Mouse (Mus musculus) thymus, postnatal 4 days (tissue): ENCODE data around the gene Snd1.
"Not testable (repeated sequence)": the region's sequence is repeated elsewhere in the genome, so short reads cannot be mapped to it uniquely, and the experiment has no call there.

Source experiments
- DNase-seq: peaks from one replicate; pipeline ENCODE4 v3.0.0; 2021

Snd1 gene

DNA sequence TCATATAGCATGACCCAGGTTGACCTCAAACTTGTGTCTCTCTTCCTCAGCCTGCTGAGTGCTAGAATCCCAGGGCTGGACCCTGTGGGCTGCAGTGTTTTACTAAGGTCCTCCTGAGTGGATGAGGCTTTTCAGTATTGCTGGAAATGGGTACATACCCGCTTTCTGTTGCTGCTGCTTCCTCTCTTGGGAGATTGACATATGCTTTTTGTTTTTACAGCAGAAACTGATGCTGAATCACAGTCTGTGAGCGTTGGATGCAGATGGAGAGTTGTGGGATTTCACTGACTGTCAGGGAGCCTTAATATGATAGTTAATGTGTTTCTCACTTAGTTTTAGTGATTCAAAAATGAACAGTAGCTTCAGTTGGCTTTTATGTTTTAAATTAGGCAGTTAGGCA is 11.5 kb downstream of the Snd1 start:
- DNase-seq: no peak

DNA sequence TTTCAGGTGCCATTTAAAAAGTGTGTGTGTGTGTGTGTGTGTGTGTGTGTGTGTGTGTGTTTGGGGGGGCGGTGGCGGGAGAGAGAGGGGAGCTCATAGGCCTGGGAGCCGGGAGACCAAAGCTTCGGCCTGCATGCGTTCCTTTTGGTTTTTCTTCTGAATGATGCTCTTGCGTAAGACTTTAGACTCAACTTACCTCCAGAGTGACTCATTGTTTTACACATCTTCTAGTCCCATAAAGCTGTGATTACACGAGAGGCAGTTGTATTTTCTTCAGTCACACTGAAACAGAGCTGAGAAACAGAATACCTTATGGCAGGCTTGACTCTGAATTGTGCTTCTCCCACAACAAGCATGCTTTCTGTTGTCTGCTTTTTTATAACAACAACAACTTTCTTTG is 12.0 kb downstream of the Snd1 start:
- DNase-seq: no peak

DNA sequence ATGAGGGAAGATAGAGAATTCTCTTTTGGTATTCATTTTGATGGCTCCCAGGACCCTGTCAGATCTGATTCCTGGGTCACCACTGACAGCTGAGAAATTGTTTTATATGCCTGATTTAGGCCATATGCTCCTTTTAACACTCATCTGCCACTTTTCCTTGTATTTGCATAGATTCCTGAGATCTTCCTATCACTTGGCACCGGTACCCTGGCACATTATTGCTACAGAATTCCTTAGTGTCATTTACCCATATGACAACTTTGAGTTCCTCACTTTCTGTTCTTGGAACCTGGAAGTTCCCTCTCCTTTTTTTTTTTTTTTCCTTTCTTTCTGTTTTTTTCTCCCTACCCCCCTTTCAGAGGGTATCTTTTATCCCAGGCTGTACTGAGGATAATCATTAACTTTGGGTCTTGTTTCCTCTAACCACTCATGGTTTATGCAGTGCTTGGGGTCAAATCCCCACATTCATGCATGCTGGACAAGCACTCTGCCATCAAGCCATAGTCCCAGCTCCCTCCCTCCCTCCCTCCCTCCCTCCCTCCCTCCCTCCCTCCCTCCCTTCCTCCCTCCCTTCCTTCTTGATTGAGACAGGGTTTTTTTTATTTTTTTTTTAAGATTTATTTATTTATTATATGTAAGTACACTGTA is 13.4 kb downstream of the Snd1 start:
- no peak for DNase-seq

DNA sequence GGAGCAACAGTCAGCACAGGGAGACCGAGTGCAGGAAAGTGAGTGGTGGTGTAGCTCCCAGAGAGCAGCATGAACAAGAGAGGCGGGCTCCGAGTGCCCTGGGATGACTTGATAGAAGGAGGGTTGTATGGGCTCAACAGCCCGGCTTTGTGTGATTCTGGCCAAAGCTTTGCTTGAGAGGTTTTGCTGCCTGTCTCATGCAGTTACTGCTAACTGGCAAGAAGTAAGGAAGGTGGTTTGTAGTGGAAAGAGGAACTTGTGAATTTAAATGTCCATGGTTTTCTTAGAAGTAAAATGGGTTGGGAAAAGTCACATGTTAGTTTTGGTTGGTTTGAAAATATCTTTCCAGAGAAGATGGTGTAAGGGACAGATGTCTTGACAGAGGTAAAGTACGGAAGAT is 15.7 kb downstream of the Snd1 start:
- DNase-seq: no peak

DNA sequence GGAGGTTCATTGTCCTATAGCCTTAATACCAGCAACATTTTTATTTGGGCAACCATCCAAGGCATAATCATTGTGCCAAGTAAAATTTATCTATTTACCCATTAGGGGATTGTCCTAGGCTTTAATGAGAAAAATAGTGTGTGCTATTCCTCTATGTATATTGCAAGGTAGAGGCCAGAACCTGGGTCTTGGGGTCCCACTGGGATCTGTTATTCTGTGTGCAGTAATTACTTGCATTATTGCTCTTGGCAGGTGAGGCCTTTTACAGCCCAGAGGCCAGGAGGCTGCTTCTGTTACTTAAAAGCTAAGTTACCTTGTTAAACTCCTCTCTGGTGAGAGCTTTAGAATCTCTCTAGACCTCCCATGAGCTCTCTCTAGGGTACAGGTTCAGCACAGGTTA is 16.3 kb downstream of the Snd1 start:
- no peak for DNase-seq

DNA sequence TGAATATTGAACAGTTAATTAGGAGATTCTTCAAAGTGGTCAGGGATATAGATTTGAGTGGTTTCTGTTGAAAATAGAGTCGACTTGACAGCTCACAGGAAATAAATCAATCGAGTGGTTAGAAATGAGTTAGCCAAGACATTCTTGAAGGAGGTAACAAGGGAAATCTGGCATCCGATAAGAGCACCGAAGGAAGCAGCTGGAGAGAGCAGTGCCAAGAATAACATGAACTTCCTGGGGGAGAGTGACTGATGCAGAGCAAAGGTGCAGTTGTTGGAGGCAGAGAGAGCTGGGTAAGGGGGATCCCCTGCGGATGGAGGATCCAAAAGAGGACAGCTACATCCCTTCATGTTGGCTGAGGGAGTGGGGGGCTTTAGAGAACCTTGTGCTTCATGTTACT is 22.9 kb downstream of the Snd1 start:
- no peak for DNase-seq

DNA sequence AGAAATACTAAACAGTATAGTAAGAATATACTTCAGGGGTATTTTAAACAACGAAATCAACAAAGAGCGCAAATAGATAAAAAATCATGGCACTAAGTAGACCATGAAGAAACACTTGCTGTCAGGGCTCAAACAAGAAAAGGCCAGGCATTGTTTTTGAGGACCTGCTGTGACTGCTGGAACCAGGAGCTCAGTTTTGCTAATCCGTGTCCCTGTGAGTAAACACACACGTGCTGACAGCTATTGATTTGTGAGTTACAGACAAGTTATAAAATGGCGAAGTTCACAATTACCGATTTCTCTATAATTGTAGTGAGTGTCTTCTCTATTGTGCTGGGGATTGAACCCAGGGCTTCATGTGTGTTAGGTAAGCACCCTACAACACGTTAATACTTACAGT is 27.6 kb downstream of the Snd1 start:
- DNase-seq: no peak

DNA sequence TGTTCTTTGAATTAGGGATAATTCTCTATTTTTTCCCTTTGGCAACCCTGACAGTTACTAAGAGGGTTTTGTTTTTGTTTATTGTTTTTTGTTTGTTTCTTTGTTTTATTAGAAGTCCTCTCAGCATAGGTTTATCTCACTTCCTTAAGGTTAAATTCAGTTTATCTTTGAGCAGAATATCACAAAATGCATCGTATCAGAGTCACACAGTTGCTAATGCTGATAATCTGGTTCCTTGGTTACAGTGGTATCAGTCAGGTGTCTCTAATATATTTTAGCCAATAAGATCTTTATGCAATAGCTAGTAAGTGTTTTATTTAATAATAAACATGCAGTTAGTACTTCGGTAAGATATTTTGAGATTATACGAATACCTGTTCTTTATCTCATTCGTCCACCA is 28.2 kb downstream of the Snd1 start:
- no peak for DNase-seq

DNA sequence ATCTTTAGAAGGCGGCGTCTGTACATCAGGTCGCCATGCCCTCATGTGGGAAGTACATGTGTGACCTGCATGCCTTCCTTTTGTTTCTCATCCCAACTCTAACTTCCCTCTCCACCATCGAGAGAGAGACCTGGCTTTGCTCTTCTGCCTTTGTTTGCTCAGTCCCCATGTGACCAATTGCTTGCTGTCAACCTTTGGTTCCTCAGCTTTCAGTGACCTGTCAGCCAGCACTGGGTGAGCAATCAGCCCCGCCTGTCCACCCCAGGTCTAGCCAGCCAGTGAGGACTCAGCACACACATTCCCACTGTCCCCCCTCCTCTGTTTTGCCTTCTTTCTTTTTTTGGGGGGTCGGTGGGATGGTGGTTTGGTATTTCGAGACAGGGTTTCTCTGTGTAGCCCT is 29.7 kb downstream of the Snd1 start:
- no peak for DNase-seq

DNA sequence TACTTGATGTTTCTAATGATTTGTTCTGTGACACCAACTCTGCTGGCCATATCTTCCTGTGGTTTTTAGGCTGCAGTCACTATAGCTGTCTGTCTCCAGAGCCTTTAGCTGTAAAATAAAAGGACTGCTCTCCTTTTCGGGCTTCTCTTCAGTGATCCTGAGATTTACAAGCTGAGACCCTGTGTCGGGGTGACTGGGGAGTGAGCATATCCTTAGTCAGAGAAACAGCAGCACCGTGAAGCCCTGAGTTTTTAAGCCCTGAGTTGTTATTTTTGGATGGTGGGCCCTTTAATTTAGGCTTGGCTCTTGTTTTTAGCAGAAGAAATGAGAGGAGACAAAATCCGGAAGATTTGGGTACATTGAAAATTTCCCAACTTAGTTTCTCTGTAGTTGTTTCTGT is 32.8 kb downstream of the Snd1 start:
- DNase-seq: no peak

DNA sequence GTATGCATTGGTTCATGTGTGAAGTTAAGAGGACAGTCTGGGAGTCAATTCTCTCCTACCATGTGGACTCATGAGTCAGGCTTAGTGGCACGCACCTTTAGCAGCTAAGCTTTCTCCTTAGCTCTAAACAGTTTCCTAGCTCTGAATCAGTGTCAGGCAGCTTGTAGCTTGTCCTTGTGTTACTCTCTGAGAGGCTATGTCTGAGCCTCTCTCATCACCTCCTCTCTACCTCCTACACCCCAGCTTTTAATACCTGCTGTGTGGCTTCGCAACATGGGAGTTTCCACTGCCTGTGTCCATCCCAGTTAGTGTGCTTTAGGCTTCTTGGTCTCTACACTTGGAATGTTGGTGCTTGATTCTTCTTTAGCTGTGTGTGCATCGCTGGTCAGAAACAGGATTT is 39.3 kb downstream of the Snd1 start:
- no peak for DNase-seq

DNA sequence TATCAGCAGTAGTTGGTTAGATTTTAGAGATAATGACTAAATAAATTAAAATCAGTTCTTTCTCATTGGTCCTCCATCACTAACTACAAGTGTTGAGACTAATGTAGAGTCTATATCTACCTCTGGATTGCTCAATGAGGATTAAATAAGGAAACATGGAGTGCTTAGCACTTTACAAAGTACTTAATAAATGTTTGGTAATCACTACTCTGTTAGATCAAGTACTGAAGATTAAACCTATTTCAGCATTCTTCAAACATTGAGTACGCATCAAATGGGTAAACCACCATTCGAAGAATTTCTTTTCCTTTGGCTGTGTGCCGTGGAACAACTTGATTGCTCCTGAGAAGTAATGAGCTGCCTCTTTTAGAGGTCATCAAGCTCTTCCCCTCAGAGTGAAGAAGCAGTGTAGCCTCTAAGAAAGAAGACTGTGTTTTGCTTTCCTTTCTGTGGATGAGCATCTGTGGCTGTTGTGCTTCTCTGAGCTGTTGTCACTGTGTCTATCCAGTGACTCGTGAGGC is 40.0 kb downstream of the Snd1 start:
- no peak for DNase-seq

DNA sequence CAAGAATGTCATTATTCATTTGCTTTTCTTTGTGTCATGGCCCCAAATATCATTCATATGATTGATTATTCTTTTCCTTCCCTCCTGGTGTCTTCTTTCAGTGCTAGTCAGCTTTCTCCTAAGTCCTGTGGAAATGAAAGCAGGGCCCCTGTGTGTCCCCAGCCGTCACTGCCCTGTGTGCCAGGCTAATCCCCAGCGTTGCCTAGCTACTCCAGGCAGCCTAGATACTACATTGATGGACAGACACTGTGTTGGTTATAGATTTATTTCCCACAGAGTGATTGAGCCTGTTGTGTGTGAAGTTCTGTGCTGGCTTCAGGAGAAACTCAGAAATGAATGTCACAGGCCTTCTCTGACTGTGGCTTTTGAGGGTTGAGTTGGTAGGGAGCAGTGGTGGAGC is 41.7 kb downstream of the Snd1 start:
- DNase-seq: no peak

DNA sequence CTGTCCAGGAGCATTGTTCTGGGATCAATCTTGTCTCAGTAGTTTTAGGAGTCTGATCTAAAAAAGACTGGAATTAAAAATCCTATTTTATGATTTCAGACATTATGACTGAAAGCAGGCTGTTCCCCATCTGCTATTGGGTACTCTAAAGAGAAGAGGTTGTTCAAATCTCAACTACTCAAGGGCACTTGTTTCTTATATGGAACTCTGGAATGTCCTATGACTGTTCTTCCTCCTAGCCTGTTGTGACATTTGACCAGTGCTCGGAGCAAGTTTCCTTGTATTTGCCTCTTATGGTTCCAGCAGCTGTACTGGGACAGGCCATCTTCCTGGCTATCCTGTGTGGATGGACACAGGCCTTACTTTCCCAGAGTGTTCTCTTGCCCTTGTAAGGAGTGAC is 42.1 kb downstream of the Snd1 start:
- DNase-seq: no peak

DNA sequence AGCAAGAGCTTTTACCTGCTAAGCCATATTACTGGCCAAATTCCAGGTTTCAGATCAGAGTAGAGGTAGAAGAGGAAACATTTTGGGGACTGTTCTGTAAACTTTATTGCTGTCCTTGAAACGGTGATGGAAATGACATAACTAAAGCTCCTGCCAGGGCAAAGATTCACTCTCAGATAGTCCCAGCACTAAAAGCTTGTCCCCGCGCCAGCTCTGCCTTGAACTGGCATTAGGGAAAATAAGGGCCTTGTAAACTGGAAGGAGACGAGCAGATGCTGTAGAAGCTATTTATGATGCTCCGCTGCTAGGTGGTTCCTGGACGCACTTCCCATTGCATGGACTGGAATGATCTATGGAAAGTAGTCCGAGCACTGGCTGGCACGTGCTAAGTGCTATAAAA is 44.5 kb downstream of the Snd1 start:
- DNase-seq: no peak

DNA sequence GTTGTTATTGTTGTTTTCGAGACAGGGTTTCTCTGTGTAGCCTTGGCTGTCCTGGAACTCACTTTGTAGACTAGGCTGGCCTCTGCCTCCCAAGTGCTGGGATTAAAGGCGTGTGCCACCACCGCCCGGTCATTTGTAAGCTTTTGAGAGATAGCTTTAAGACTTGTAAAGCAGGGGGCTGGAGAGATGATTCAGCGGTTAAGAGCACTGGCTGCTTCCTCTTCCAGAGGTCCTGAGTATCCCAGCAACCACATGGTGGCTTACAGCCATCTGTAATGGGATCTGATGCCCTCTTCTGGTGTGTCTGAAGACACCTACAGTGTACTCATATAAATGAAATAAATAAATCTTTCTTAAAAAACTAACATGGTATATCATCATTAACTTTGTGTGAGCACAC is 45.8 kb downstream of the Snd1 start:
- not testable (repeated sequence) for DNase-seq

DNA sequence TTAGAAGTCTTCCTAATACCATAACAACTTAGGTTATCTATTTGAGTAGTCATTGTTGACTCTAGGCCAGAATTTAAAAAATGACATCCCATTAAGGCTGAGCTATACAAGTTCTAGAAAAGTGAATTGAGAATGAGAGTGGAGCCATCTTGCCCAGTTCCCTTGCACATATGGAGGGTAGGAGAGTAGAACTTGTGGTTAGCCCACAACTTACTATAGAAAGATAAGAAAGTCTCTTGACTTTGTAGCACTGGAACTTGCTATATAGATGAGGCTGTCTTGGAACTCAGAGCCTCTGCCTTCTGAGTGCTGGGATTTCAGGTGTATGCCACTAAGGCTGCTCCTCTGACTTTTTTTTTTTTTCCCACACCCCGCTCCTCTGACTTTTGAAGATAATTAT is 46.5 kb downstream of the Snd1 start:
- no peak for DNase-seq

DNA sequence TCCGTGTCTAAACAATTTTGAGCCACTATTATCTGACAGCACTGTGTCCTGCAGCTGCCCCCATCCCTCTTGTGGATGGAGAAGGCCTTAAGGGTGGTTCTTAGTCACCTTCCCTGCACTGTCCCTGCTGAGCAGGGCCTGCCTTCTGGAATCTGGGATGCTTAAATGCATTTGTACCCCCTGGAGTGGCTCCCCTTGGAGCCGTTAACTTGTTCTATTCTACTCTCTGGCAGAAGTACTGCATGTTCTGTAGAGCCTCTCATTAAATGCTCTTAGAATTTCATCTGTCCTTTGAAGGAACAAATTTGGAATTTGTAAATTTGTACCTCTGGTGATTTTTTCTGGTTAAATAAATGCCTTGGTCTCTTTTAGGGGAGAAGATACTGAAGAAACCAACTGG is 50.6 kb downstream of the Snd1 start:
- DNase-seq: no peak

DNA sequence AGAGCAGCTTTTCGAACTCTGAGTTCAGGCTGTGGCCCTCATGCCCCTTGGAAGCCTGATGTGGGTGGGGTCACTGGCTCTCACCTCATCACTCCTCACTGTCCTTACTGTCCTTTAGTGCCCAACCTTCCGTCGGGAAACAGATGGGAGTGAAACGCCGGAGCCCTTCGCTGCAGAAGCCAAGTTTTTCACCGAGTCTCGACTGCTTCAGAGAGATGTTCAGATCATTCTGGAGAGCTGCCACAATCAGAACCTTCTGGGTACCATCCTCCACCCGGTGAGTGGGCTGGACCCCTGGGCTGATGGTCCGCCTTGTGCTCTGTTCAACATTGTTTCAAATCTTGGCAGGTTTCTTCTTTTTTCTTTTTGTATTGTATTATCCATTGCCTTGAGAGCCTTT is 52.5 kb downstream of the Snd1 start:
- DNase-seq: no peak

DNA sequence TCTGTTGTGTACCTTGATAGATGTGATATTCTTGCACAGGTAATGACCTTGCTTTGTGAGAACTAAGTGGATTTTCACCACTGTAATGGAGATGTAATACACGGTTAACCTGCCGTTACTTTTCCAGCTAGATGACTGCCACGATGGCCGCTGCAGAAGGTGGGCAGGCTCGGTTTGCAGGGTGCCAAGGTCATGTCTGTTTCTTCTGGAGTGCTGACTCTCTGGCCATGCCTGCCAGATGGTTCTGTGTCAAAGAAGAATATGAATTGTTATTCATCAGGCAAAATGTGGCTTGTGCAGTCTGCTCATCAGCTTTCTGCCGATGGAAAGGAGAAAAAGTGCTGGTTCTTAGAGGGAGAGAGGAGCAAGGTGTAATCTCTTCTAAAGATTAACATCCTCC is 53.3 kb downstream of the Snd1 start:
- no peak for DNase-seq

DNA sequence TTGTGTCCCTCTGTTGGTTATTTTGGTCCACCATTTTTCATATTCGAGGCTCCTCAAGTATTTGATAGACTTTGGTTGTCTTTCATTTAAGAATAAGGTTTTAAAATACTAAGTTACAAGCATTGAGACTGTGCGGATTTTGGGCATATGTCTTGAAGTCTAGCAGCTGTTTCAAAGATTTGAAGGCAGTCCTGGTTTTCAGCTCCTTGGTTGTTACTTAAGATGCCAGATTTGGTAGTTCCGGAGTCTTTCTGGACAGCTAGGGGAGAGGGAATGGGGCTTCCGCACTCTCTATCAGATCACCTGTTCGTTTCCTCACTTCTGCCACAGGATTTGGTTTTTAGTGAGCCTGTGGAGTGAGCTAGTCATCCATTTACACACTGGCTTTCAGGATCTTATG is 61.5 kb downstream of the Snd1 start:
- no peak for DNase-seq

DNA sequence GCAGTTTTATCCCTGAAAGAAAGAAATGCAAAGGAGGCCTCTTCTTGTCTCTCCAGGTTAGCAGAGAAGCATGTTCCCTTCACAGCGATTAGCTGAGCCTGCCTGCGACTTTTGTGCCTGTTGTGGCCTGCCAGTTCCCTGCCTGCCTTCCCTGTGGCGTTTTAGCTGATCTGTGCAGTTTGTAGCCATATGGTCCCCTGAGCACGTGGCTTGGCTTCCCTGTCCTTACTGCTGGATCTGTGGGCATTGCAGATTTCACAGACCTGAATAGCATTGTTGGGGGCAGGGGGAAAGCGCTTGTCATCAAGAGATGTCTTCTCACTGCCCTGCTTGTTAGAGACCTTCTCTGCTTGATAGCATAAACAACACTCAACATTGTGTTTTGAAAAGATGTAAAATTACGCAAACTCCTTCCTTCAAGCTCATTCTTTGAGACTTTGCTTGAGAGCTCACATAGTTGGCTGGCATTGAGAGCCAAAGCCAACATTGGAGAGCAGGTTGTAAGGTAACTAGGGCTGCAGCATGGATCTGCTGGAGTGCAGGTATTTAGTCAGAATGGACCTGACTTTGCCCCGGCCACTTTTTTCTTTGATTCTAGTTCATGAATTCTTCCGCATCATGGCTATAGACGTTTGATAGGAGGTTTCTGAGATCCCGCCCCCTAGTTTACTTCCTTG is 63.0 kb downstream of the Snd1 start:
- no peak for DNase-seq

DNA sequence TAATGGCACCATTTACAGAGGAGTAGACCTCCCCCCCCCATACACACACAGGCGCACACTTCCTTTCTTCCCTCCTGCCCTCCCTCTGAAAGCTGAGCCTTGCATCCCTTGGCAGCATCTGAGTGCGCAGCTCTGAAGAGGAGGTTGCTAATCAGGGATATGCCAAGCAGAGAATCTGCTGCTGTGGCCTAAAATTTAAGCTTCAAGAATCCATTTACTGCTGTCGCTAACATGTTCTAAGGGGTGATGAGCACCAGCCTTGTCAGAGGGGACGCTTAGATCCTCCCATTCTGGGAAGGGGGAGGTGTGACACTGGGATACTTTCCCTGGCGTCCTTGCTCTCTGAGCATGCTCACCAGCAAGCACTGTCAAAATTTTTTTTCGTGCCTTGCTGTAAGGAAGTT is 67.4 kb downstream of the Snd1 start:
- no peak for DNase-seq

DNA sequence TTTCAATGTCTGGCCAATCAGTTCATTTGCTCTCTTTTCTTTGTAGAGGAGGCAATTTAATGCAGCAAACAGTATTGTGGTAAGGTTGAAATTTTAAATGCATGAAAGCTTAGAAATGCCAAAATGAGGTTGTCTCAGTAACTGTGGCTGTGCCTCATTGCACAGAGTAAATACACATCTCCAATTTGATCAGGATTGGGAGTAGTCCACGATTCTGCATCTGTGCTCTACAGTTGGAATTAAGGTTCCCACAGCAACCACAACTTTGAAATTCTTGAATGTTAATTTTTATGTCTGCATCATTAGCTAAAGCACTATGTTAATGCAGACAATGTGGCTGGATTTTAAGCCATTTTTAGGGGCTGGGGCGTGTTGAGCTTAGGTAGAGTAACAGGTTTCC is 72.0 kb downstream of the Snd1 start:
- no peak for DNase-seq

DNA sequence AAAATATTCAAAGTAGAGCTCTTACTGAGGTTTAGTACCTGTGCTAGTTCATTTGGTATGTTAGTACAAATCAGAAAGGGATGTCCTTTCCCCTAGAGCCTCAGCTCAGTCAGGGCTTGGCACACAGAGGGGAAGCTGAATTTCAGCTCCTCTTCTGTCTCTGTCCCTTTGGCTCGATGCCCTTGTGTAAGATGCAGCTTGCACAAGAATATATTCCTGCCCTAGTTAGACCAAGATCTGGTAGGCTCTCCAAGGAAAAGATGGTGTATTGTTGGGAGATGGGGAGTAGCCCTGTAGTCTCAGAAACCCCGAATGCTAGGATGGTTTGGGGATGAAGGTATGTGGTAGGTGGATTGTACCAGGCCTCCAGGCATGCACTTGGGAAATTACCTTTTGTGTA is 74.4 kb downstream of the Snd1 start:
- no peak for DNase-seq
